In the genomic region with DNA sequence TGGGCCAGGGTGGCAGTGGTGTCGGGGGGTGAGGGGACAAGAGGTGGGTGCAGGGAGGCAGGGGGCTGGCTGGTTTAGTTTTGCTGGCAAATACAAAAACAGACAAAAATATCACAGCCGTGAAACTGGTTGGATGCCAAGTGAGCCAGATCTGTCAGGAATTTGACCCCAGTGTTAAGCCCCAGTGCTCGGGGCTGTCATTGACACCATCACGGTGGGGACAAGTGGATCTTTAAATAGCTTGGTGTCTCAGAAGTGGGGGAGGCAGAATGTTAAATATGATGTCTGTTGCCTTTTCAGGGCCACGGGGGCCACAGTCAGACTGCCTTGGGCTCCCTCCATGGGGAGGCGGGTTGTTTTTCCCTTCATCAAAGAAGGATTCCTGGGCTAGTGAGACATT, we compare ENCODE assay signal across 14 mouse cellular contexts. TPM values are rescaled to one million over a fixed set of nuclear protein-coding genes. Genes with fewer than 3 reads are reported as not detected.
A peak's percentile ranks its signal among the peaks of the same experiment; 100 is the strongest.
DNase-seq lines count a peak whose midpoint lies in the region; ATAC-seq and TF ChIP-seq lines count a peak whose summit lies in the region.
"Had no signal": no experiment of that assay in that cellular context is flagged by ENCODE, and none has a peak within 500 bp of the region (broad histone marks: within the 10 kb centered on the region; RNA-seq: fewer than 3 reads in every experiment).

No protein-coding gene starts in this region.

- H3K9ac ChIP-seq in heart, adult 2 months (ENCODE audit: low read depth, low read length), result no peak overlapping the region
- no peak overlapping the region for H3K9ac ChIP-seq in embryonic facial prominence, embryonic 15.5 days
- no peak overlapping the region for H3K9ac ChIP-seq in liver, embryonic 14.5 days (replicated peaks)
- H3K9ac ChIP-seq: neural tube, embryonic 12.5 days had no signal

- H3K27ac ChIP-seq in heart, adult 2 months, result peak overlapping the region; percentile 85
- H3K27ac ChIP-seq in embryonic facial prominence, embryonic 15.5 days (replicated peaks), result peak overlapping the region; percentile 88
- H3K27ac ChIP-seq in liver, embryonic 14.5 days, result peak overlapping the region; percentile 70
- H3K27ac ChIP-seq: neural tube, embryonic 12.5 days had no signal

- no peak for TF ChIP-seq CTCF in heart, adult 2 months (IDR thresholded peaks at IDR 0.05)
- no peak for TF ChIP-seq CTCF in liver, embryonic 14.5 days (IDR thresholded peaks at IDR 0.05; ENCODE audit: low read depth)
- TF ChIP-seq CTCF in lung, adult 2 months (IDR thresholded peaks at IDR 0.05; ENCODE audit: insufficient read depth, low read length), result no peak

- no peaks in the 10 kb centered on the region for H3K9me3 ChIP-seq in embryonic facial prominence, embryonic 15.5 days (replicated peaks)
- H3K9me3 ChIP-seq in liver, embryonic 14.5 days (ENCODE audit: control insufficient read depth, low read length), result no peaks in the 10 kb centered on the region
- H3K9me3 ChIP-seq: neural tube, embryonic 12.5 days had no signal

- no peak overlapping the region for H3K4me2 ChIP-seq in embryonic facial prominence, embryonic 15.5 days (replicated peaks)
- H3K4me2 ChIP-seq in liver, embryonic 14.5 days (ENCODE audit: low read depth), result no peak overlapping the region
- H3K4me2 ChIP-seq: neural tube, embryonic 12.5 days had no signal

- peak; percentile 68 for TF ChIP-seq EP300 in heart, adult 2 months (IDR thresholded peaks at IDR 0.05; ENCODE audit: insufficient read depth, low read depth, low read length)
- no peak for TF ChIP-seq EP300 in liver, embryonic 14.5 days (IDR thresholded peaks at IDR 0.05; ENCODE audit: low read depth)

- no peaks in the 10 kb centered on the region for H3K27me3 ChIP-seq in heart, adult 2 months (ENCODE audit: control insufficient read depth, insufficient read depth, low read length)
- H3K27me3 ChIP-seq in embryonic facial prominence, embryonic 15.5 days, result no peaks in the 10 kb centered on the region; the same call in 1 of the 2 replicates
- H3K27me3 ChIP-seq in liver, embryonic 14.5 days (ENCODE audit: control insufficient read depth, insufficient read depth, low read length), result no peaks in the 10 kb centered on the region

- H3K79me2 ChIP-seq in heart, adult 2 months (replicated peaks; ENCODE audit: control insufficient read depth, insufficient read depth, low read length), result no peaks in the 10 kb centered on the region

- intact Hi-C loops in heart, adult 2 months (cut with DNase I), result loop anchor here (2.0 kb wide), 1 partner anchor 16 kb away; no protein-coding TSS in a partner anchor
- intact Hi-C loops in heart, postnatal 14 days (cut with DNase I), result no loop called here
- intact Hi-C loops in left cerebral cortex, postnatal 14 days (cut with DNase I), result no loop called here

- peak; percentile 45 to 70 for DNase-seq in heart, adult 2 months
- DNase-seq in heart, adult 8-10 months (ENCODE audit: low spot score), result no peak
- peak; percentile 36 to 64 for DNase-seq in heart, postnatal 14 days
- DNase-seq in liver, embryonic 14.5 days (ENCODE audit: low read depth in 3 of 3, low spot score in 3 of 3), result no peak
- DNase-seq in urinary bladder, postnatal 36 days (ENCODE audit: low spot score in 2 of 2), result no peak
- no peak for DNase-seq in left cerebral cortex, postnatal 14 days (ENCODE audit: low spot score in 2 of 2)
- no peak for DNase-seq in lung, adult 2 months
- DNase-seq: cerebellum, adult 11 months; right cerebral cortex, postnatal 25 days had no signal

- H3K4me3 ChIP-seq in heart, adult 2 months, result no peak overlapping the region
- no peak overlapping the region for H3K4me3 ChIP-seq in embryonic facial prominence, embryonic 15.5 days (replicated peaks)
- H3K4me3 ChIP-seq in liver, embryonic 14.5 days (ENCODE audit: insufficient read depth in 1 of 2, low read depth in 2 of 2, low read length in 2 of 2), result no peak overlapping the region
- H3K4me3 ChIP-seq in lung, adult 2 months (replicated peaks; ENCODE audit: extremely low read depth, low read depth, low read length), result no peak overlapping the region
- H3K4me3 ChIP-seq: erythroblast, embryonic 14.5 days; neural tube, embryonic 12.5 days had no signal

- peaks cover 11% of the 10 kb centered on the region for H3K4me1 ChIP-seq in heart, adult 2 months (ENCODE audit: control insufficient read depth, insufficient read depth, low read length)
- peaks cover 41% of the 10 kb centered on the region for H3K4me1 ChIP-seq in embryonic facial prominence, embryonic 15.5 days
- H3K4me1 ChIP-seq in liver, embryonic 14.5 days (replicated peaks; ENCODE audit: control insufficient read depth in 2 of 2, insufficient read depth in 2 of 2, low read length in 1 of 2), result peaks cover 31 to 35% of the 10 kb centered on the region in 2 experiments
- peaks cover 11% of the 10 kb centered on the region for H3K4me1 ChIP-seq in lung, adult 2 months (ENCODE audit: control insufficient read depth, insufficient read depth, low read length)

- ATAC-seq in embryonic facial prominence, embryonic 15.5 days (ENCODE audit: insufficient number of reproducible peaks, low FRiP score, low TSS enrichment, low read depth), result no peak
- ATAC-seq in liver, embryonic 14.5 days (ENCODE audit: insufficient read depth), result no peak

- WGBS in heart, adult 2 months, result 27% methylated on average over 6 of the region's 6 CpGs
- WGBS in embryonic facial prominence, embryonic 15.5 days, result 32% methylated on average over 6 of the region's 6 CpGs
- WGBS in liver, embryonic 14.5 days (ENCODE audit: insufficient replicate concordance), result 57% methylated on average over 6 of the region's 6 CpGs
- WGBS in lung, adult 2 months, result 37% methylated on average over 6 of the region's 6 CpGs

- no peak for TF ChIP-seq POLR2A in heart, adult 2 months (IDR thresholded peaks at IDR 0.05; ENCODE audit: insufficient read depth, low read depth, low read length)
- no peak for TF ChIP-seq POLR2A in lung, adult 2 months (IDR thresholded peaks at IDR 0.05; ENCODE audit: borderline replicate concordance, extremely low read depth, low read depth, low read length)

- H3K36me3 ChIP-seq in heart, adult 2 months (ENCODE audit: control insufficient read depth, insufficient read depth, low read length), result no peaks in the 10 kb centered on the region
- H3K36me3 ChIP-seq in embryonic facial prominence, embryonic 15.5 days, result no peaks in the 10 kb centered on the region
- no peaks in the 10 kb centered on the region for H3K36me3 ChIP-seq in liver, embryonic 14.5 days (replicated peaks; ENCODE audit: control insufficient read depth, insufficient read depth, low read depth)
- H3K36me3 ChIP-seq: neural tube, embryonic 12.5 days had no signal

RNA-seq across cellular contexts. Expression of a gene that starts 6.0 kb away (rescaled TPM):
- 1 to 10 TPM; 7.7 to 8.5 TPM for total RNA-seq in heart, adult 2 months (2021)
- polyA plus RNA-seq in heart, adult 2 months (2012; rRNA removed), result 18.8 and 21.1 TPM in 2 replicates
- total RNA-seq in heart, adult 8-10 months (2022), result 1 to 10 TPM; 8.2 to 9.6 (median 8.9) TPM
- polyA plus RNA-seq in embryonic facial prominence, embryonic 15.5 days (2015; fragmentation: Nextera tagmentation; extraction: Ambion mirVana), result 13.7 and 16.8 TPM in 2 replicates
- 10 to 100 TPM; 11.7 to 11.9 TPM for total RNA-seq in heart, postnatal 14 days (2021)
- polyA plus RNA-seq in liver, embryonic 14.5 days (2012; rRNA removed), result 3.3 and 3.9 TPM in 2 replicates
- polyA plus RNA-seq in liver, embryonic 14.5 days (2014; fragmentation: Nextera tagmentation; extraction: Ambion mirVana), result 2.7 and 3.4 TPM in 2 replicates
- total RNA-seq in left cerebral cortex, postnatal 14 days (2021), result 10 to 100 TPM; 10.7 to 11.1 TPM
- 26.6 and 28.1 TPM in 2 replicates for polyA plus RNA-seq in lung, adult 2 months (2012; rRNA removed)

RNA-seq across cellular contexts. Expression of a gene that starts 8.1 kb away (rescaled TPM):
- 1 to 10 TPM in 1 of 2 experiments, under 1 TPM in 1; 0.91 to 1.5 TPM for total RNA-seq in heart, adult 2 months (2021)
- 1.6 and 2.6 TPM in 2 replicates for polyA plus RNA-seq in heart, adult 2 months (2012; rRNA removed)
- 1 to 10 TPM in 3 of 4 experiments, not detected in 1; 1.2 to 1.6 (median 1.4) TPM for total RNA-seq in heart, adult 8-10 months (2022)
- 0.56 and 0.66 TPM in 2 replicates for polyA plus RNA-seq in embryonic facial prominence, embryonic 15.5 days (2015; fragmentation: Nextera tagmentation; extraction: Ambion mirVana)
- under 1 TPM; 0.41 to 0.61 TPM for total RNA-seq in heart, postnatal 14 days (2021)
- not detected in 2 replicates for polyA plus RNA-seq in liver, embryonic 14.5 days (2012; rRNA removed)
- not detected in 2 replicates for polyA plus RNA-seq in liver, embryonic 14.5 days (2014; fragmentation: Nextera tagmentation; extraction: Ambion mirVana)
- total RNA-seq in left cerebral cortex, postnatal 14 days (2021), result 1 to 10 TPM in 1 of 2 experiments, under 1 TPM in 1; 0.78 to 1.0 TPM
- 2.0 and 3.5 TPM in 2 replicates for polyA plus RNA-seq in lung, adult 2 months (2012; rRNA removed)
- total RNA-seq: megakaryocyte progenitor cell, adult 5-6 weeks had no signal
- polyA plus RNA-seq: erythroblast, embryonic 14.5 days; urinary bladder, adult 2 months had no signal

RNA-seq across cellular contexts. Expression of a gene that starts 10.7 kb away (rescaled TPM):
- 1,000 to 10,000 TPM; 1,095 to 3,136 TPM for total RNA-seq in heart, adult 2 months (2021)
- 1,250 and 1,827 TPM in 2 replicates for polyA plus RNA-seq in heart, adult 2 months (2012; rRNA removed)
- 1,000 to 10,000 TPM; 2,176 to 4,520 (median 3,450) TPM for total RNA-seq in heart, adult 8-10 months (2022)
- polyA plus RNA-seq in embryonic facial prominence, embryonic 15.5 days (2015; fragmentation: Nextera tagmentation; extraction: Ambion mirVana), result 8.4 and 12.2 TPM in 2 replicates
- 100 to 1,000 TPM; 841 to 967 TPM for total RNA-seq in heart, postnatal 14 days (2021)
- 0.03 TPM in 1 of 2 replicates, not detected in the other for polyA plus RNA-seq in liver, embryonic 14.5 days (2012; rRNA removed)
- not detected in 2 replicates for polyA plus RNA-seq in liver, embryonic 14.5 days (2014; fragmentation: Nextera tagmentation; extraction: Ambion mirVana)
- total RNA-seq in left cerebral cortex, postnatal 14 days (2021), result 10 to 100 TPM in 1 of 2 experiments, 1 to 10 TPM in 1; 8.8 to 13.1 TPM
- polyA plus RNA-seq in lung, adult 2 months (2012; rRNA removed), result 73.7 and 136 TPM in 2 replicates
- total RNA-seq: megakaryocyte progenitor cell, adult 5-6 weeks had no signal
- polyA plus RNA-seq: erythroblast, embryonic 14.5 days had no signal

RNA-seq across cellular contexts. Expression of a gene that starts 18.0 kb away (rescaled TPM):
- total RNA-seq in heart, adult 2 months (2021), result 1 to 10 TPM; 6.6 to 6.9 TPM
- 8.4 and 9.2 TPM in 2 replicates for polyA plus RNA-seq in heart, adult 2 months (2012; rRNA removed)
- 1 to 10 TPM; 5.4 to 9.1 (median 8.0) TPM for total RNA-seq in heart, adult 8-10 months (2022)
- 60.7 and 64.0 TPM in 2 replicates for polyA plus RNA-seq in embryonic facial prominence, embryonic 15.5 days (2015; fragmentation: Nextera tagmentation; extraction: Ambion mirVana)
- 10 to 100 TPM; 11.3 TPM for total RNA-seq in heart, postnatal 14 days (2021)
- polyA plus RNA-seq in liver, embryonic 14.5 days (2012; rRNA removed), result 1.1 and 1.2 TPM in 2 replicates
- 1.6 TPM in 2 replicates for polyA plus RNA-seq in liver, embryonic 14.5 days (2014; fragmentation: Nextera tagmentation; extraction: Ambion mirVana)
- total RNA-seq in left cerebral cortex, postnatal 14 days (2021), result 1 to 10 TPM; 2.0 to 3.2 TPM
- polyA plus RNA-seq in lung, adult 2 months (2012; rRNA removed), result 31.7 and 33.8 TPM in 2 replicates
- total RNA-seq: megakaryocyte progenitor cell, adult 5-6 weeks had no signal

RNA-seq across cellular contexts. Expression of a gene that starts 36.1 kb away (rescaled TPM):
- total RNA-seq in heart, adult 2 months (2021), result 10 to 100 TPM; 19.0 to 24.3 TPM
- polyA plus RNA-seq in heart, adult 2 months (2012; rRNA removed), result 58.3 and 62.3 TPM in 2 replicates
- total RNA-seq in heart, adult 8-10 months (2022), result 10 to 100 TPM; 17.2 to 28.8 (median 23.7) TPM
- polyA plus RNA-seq in embryonic facial prominence, embryonic 15.5 days (2015; fragmentation: Nextera tagmentation; extraction: Ambion mirVana), result 41.0 and 41.3 TPM in 2 replicates
- total RNA-seq in heart, postnatal 14 days (2021), result 10 to 100 TPM; 21.7 to 23.3 TPM
- 15.7 and 16.8 TPM in 2 replicates for polyA plus RNA-seq in liver, embryonic 14.5 days (2012; rRNA removed)
- 11.6 and 11.9 TPM in 2 replicates for polyA plus RNA-seq in liver, embryonic 14.5 days (2014; fragmentation: Nextera tagmentation; extraction: Ambion mirVana)
- 10 to 100 TPM; 24.9 to 27.2 TPM for total RNA-seq in left cerebral cortex, postnatal 14 days (2021)
- polyA plus RNA-seq in lung, adult 2 months (2012; rRNA removed), result 131 and 143 TPM in 2 replicates

Comparison
In these comparisons a context has a peak if more than half of its experiments do, and no peak if none do; other contexts are left out.
1. DNase-seq: peak in heart, adult 2 months (2 of 2) and heart, postnatal 14 days (2 of 2); none in heart, adult 8-10 months (single experiment), liver, embryonic 14.5 days (0 of 3), urinary bladder, postnatal 36 days (0 of 2), left cerebral cortex, postnatal 14 days (0 of 2) and lung, adult 2 months (single experiment).
2. RNA of a gene that starts 10.7 kb away (total RNA-seq): 2,176 to 4,520 TPM in heart, adult 8-10 months, 1,095 to 3,136 TPM in heart, adult 2 months and 841 to 967 TPM in heart, postnatal 14 days; 8.8 to 13.1 TPM in left cerebral cortex, postnatal 14 days; every median in the first group is over 10 times any median in the second.
3. Peak in every context shown above with its lines, with median percentiles within 50 percentile points of each other: H3K27ac ChIP-seq.